Mouse (Mus musculus) gastrocnemius, postnatal 14 days (tissue): ENCODE measurements at regions not wholly inside any gene's neighbourhood (a gene's known extent, or its start where the extent isn't known, plus 50 kb on each side); places are given as distances from the start of the nearest gene placed in this dataset.

Experiments used
- DNase-seq: peaks from one replicate; pipeline ENCODE4 v3.0.0; 2021; ENCODE audit warnings: mixed read lengths
- intact Hi-C: fragments of 180-260 bp; cut with DNase I; formaldehyde crosslinking; loops from one replicate; pipeline ENCODE4 v1.15.1; 2025; ENCODE audit warnings: low total_unique reads

DNA sequence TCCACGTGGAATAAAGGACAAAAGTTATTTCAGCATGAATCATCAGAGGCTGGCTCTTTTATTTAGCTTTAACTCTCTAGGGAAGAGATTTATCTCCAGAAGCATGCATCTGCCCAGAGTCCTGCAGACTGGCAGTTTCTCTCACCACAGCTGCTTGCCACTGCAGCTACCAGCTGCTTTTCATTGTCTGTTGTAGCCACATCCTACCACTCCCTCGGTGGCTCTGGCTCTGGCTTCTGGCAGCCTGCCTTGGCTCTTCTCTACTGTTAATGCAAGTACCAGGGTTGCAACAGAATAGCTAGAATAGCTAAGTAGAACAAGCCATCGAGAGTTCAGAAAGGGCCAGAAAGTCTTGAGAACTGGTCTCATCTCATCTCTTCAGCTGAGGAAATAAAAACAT is 1014.2 kb downstream of the Nsun3 start:
- intact Hi-C loops, result no loop called here

GRCm38 (mm10) chr16:61727709-61728108 is 1058.9 kb downstream of the Nsun3 start:
- DNase-seq, result no peak
- intact Hi-C loops, result no loop called here

More for the DNA sequence above, 1014.2 kb downstream of the Nsun3 start:
- peak; percentile 8 for DNase-seq
